Mouse (Mus musculus): ENCODE measurements around the gene Zfyve9. TPM values are rescaled to one million over a fixed set of nuclear protein-coding genes. Genes with fewer than 3 reads are reported as not detected.
"Not testable (repeated sequence)": the region's sequence is repeated elsewhere in the genome, so short reads cannot be mapped to it uniquely, and the experiment has no call there.

Gene Zfyve9
- polyA plus RNA-seq, 2 experiments, result 0.32 to 0.56 TPM

DNA sequence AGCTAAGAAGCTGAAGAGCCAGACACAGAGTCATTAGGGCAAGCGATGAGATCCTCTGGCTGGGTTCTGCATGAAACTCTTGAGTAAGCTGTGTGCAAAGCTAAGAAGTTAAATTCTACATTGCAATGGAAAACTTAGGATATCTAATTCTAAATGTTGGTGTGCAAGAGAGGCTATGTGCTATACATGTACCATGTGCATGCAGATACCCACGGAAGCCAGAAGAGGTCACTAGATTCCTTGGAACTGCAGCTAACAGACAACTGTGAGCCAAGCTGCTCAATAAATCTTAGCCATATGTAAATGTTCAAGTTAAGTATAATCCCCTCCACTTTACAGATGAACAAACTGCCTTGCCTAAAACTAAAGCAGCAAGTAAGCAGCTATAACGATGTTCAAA, 83.7 kb downstream of the Zfyve9 start:
- no peak for DNase-seq (ENCODE audit: low read depth in 3 of 3, low spot score in 3 of 3)

DNA sequence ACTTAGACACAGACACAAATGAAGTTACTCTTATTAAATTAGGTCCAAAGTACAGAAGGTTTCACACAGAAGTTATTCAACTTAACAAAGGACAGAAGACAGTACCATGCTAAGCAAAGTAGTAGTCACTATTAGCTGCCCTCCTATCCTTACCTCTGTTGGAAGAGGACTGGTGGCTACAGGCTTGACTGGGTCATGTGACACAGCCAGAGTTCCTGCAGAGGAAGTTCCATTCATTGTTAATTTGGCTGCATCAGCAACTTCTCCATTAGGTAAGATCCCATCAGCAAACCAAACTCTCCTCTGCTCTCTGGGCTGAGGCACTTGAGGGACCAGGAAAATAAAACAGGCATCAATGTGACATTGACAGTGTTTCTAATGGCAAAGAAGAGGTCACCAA, 89.1 kb downstream of the Zfyve9 start:
- Histone ChIP-seq H3K4me2 (ENCODE audit: low read depth) (no peak overlapping the region), H3K9ac (replicated peaks) (no peak overlapping the region), H3K4me1 (replicated peaks; ENCODE audit: control insufficient read depth in 2 of 2, insufficient read depth in 2 of 2, low read length in 1 of 2) (no peaks in the 10 kb centered on the region), H3K27ac (no peak overlapping the region), H3K36me3 (replicated peaks; ENCODE audit: control insufficient read depth, insufficient read depth, low read depth) (no peaks in the 10 kb centered on the region), H3K4me3 (ENCODE audit: insufficient read depth in 1 of 2, low read depth in 2 of 2, low read length in 2 of 2) (no peak overlapping the region), H3K27me3 (ENCODE audit: control insufficient read depth, insufficient read depth, low read length) (no peaks in the 10 kb centered on the region), H3K9me3 (ENCODE audit: control insufficient read depth, low read length) (no peaks in the 10 kb centered on the region)
- ATAC-seq (ENCODE audit: insufficient read depth) (no peak), DNase-seq (ENCODE audit: low read depth in 3 of 3, low spot score in 3 of 3) (no peak)
- TF ChIP-seq CTCF (IDR thresholded peaks at IDR 0.05; ENCODE audit: low read depth) (no peak), EP300 (IDR thresholded peaks at IDR 0.05; ENCODE audit: low read depth) (no peak)

More for the DNA sequence above, 83.7 kb downstream of the Zfyve9 start:
- TF ChIP-seq EP300 (IDR thresholded peaks at IDR 0.05; ENCODE audit: low read depth), result no peak
- TF ChIP-seq CTCF (IDR thresholded peaks at IDR 0.05; ENCODE audit: low read depth), result peak; percentile 55; the same call in 1 of the 2 replicates
- no peak overlapping the region for H3K4me2 ChIP-seq (ENCODE audit: low read depth)
- no peak overlapping the region for H3K27ac ChIP-seq
- WGBS (ENCODE audit: insufficient replicate concordance), result 47% methylated on average over 3 of the region's 3 CpGs
- H3K9me3 ChIP-seq (ENCODE audit: control insufficient read depth, low read length), result no peaks in the 10 kb centered on the region
- H3K4me1 ChIP-seq (replicated peaks; ENCODE audit: control insufficient read depth in 2 of 2, insufficient read depth in 2 of 2, low read length in 1 of 2), result no peaks in the 10 kb centered on the region
- no peak overlapping the region for H3K9ac ChIP-seq (replicated peaks)
- no peaks in the 10 kb centered on the region for H3K36me3 ChIP-seq (replicated peaks; ENCODE audit: control insufficient read depth, insufficient read depth, low read depth)
- no peak for ATAC-seq (ENCODE audit: insufficient read depth)
- no peaks in the 10 kb centered on the region for H3K27me3 ChIP-seq (ENCODE audit: control insufficient read depth, insufficient read depth, low read length)
- H3K4me3 ChIP-seq (ENCODE audit: insufficient read depth in 1 of 2, low read depth in 2 of 2, low read length in 2 of 2), result no peak overlapping the region

DNA sequence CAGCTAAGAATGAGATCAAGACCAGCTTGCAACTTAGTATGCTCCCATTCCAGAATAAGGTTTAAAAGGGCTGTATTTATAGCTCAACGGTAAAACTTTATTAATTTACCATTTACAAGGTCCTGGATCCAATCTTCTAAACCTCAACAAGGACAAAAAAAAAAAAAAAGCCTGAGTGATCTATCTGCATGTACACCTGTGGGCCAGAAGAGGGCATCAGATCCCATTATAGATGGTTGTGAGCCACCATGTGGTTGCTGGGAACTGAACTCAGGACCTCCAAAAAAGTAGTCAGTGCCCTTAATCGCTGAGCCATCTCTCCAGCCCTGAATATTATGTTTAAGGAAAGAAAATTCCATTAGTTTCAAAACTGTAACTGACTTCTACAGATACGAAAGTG, 90.1 kb downstream of the Zfyve9 start:
- H3K27me3 ChIP-seq (ENCODE audit: control insufficient read depth, insufficient read depth, low read length), result no peaks in the 10 kb centered on the region
- H3K27ac ChIP-seq, result no peak overlapping the region
- H3K4me1 ChIP-seq (replicated peaks; ENCODE audit: control insufficient read depth in 2 of 2, insufficient read depth in 2 of 2, low read length in 1 of 2), result no peaks in the 10 kb centered on the region
- TF ChIP-seq EP300 (IDR thresholded peaks at IDR 0.05; ENCODE audit: low read depth) (no peak), CTCF (IDR thresholded peaks at IDR 0.05; ENCODE audit: low read depth) (no peak)
- H3K36me3 ChIP-seq (replicated peaks; ENCODE audit: control insufficient read depth, insufficient read depth, low read depth), result no peaks in the 10 kb centered on the region
- no peak overlapping the region for H3K4me3 ChIP-seq (ENCODE audit: insufficient read depth in 1 of 2, low read depth in 2 of 2, low read length in 2 of 2)
- WGBS (ENCODE audit: insufficient replicate concordance), result 70% methylated on average over 3 of the region's 3 CpGs
- H3K4me2 ChIP-seq (ENCODE audit: low read depth), result no peak overlapping the region
- DNase-seq (ENCODE audit: low read depth in 3 of 3, low spot score in 3 of 3) (no peak), ATAC-seq (ENCODE audit: insufficient read depth) (no peak)
- no peak overlapping the region for H3K9ac ChIP-seq (replicated peaks)
- H3K9me3 ChIP-seq (ENCODE audit: control insufficient read depth, low read length), result no peaks in the 10 kb centered on the region

DNA sequence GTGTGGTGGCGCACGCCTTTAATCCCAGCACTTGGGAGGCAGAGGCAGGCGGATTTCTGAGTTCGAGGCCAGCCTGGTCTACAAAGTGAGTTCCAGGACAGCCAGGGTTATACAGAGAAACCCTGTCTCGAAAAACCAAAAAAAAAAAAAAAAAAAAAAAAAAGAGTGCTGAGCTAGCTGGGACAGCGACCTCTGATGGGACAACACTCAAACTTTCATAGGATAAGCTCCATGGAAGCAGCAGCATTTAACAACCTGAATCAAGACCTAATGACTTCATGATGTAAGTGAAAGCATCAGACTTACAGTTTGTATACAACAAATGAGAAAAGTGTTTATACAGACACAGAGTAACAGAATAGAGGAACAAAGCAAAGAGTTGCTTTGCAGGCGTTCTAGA, 93.5 kb downstream of the Zfyve9 start:
- WGBS (ENCODE audit: insufficient replicate concordance), result 74% methylated on average over 5 of the region's 7 CpGs
- H3K4me3 ChIP-seq (ENCODE audit: insufficient read depth in 1 of 2, low read depth in 2 of 2, low read length in 2 of 2); H3K4me1 ChIP-seq (replicated peaks; ENCODE audit: control insufficient read depth in 2 of 2, insufficient read depth in 2 of 2, low read length in 1 of 2); H3K4me2 ChIP-seq (ENCODE audit: low read depth); DNase-seq (ENCODE audit: low read depth in 3 of 3, low spot score in 3 of 3); H3K36me3 ChIP-seq (replicated peaks; ENCODE audit: control insufficient read depth, insufficient read depth, low read depth); H3K27me3 ChIP-seq (ENCODE audit: control insufficient read depth, insufficient read depth, low read length); H3K9ac ChIP-seq (replicated peaks); ATAC-seq (ENCODE audit: insufficient read depth); H3K9me3 ChIP-seq (ENCODE audit: control insufficient read depth, low read length); H3K27ac ChIP-seq: not testable (repeated sequence)

DNA sequence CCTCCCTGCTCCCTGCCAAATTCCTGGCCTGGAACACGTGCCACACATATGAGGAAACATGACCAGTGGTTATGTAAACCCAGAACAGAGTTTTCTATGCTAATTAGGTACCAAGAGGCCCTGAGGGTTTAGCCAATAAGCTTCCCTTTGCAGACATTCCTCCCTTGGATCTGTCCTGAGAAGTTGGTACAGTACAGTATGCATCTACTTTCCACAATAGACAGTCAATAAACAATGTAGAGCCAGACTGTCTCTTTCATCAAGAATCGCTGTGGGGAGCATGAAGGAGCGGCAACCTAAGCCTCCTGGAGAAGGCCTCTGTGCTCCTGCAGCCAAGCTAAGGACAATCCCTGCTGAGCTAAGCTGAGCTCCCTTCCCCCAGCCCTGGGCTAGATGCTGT, 94.4 kb downstream of the Zfyve9 start:
- Histone ChIP-seq H3K27ac (no peak overlapping the region), H3K27me3 (ENCODE audit: control insufficient read depth, insufficient read depth, low read length) (no peaks in the 10 kb centered on the region), H3K4me3 (ENCODE audit: insufficient read depth in 1 of 2, low read depth in 2 of 2, low read length in 2 of 2) (no peak overlapping the region), H3K36me3 (replicated peaks; ENCODE audit: control insufficient read depth, insufficient read depth, low read depth) (no peaks in the 10 kb centered on the region), H3K9ac (replicated peaks) (no peak overlapping the region), H3K9me3 (ENCODE audit: control insufficient read depth, low read length) (no peaks in the 10 kb centered on the region), H3K4me1 (replicated peaks; ENCODE audit: control insufficient read depth in 2 of 2, insufficient read depth in 2 of 2, low read length in 1 of 2) (no peaks in the 10 kb centered on the region), H3K4me2 (ENCODE audit: low read depth) (no peak overlapping the region)
- TF ChIP-seq CTCF (IDR thresholded peaks at IDR 0.05; ENCODE audit: low read depth) (no peak), EP300 (IDR thresholded peaks at IDR 0.05; ENCODE audit: low read depth) (no peak)
- ATAC-seq (ENCODE audit: insufficient read depth) (no peak), DNase-seq (ENCODE audit: low read depth in 3 of 3, low spot score in 3 of 3) (no peak)
- 56% methylated on average over 3 of the region's 3 CpGs for WGBS (ENCODE audit: insufficient replicate concordance)

DNA sequence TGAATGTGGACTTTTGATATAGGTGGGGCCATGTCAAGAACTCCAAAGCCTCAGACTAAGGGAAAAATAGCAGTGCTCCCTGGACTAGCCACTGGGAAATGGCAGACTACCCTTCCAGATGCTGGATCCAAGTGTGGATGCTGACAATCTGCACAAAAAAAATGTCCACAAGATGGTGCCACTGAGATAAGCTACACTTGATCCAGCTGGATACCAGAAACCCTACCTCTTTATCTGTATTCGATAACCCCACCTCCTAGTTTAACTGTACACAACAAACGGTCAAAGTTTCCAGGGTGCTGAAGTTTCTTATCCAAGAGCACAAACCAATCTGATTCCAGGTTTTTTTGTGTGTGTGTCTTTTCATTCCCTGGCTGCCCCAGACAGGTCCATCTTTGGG, 116.2 kb downstream of the Zfyve9 start:
- ATAC-seq (ENCODE audit: insufficient read depth) (no peak), DNase-seq (ENCODE audit: low read depth in 3 of 3, low spot score in 3 of 3) (peak; percentile 13 to 24 (median 17))
- 30% methylated on average over 2 of the region's 2 CpGs for WGBS (ENCODE audit: insufficient replicate concordance)
- no peak; the same call in 1 of the 2 replicates for TF ChIP-seq EP300 (IDR thresholded peaks at IDR 0.05; ENCODE audit: low read depth)
- peak; percentile 47 for TF ChIP-seq CTCF (IDR thresholded peaks at IDR 0.05; ENCODE audit: low read depth)
- Histone ChIP-seq H3K9ac (replicated peaks) (no peak overlapping the region), H3K4me1 (replicated peaks; ENCODE audit: control insufficient read depth in 2 of 2, insufficient read depth in 2 of 2, low read length in 1 of 2) (no peaks in the 10 kb centered on the region), H3K4me3 (ENCODE audit: insufficient read depth in 1 of 2, low read depth in 2 of 2, low read length in 2 of 2) (no peak overlapping the region), H3K27me3 (ENCODE audit: control insufficient read depth, insufficient read depth, low read length) (no peaks in the 10 kb centered on the region), H3K9me3 (ENCODE audit: control insufficient read depth, low read length) (no peaks in the 10 kb centered on the region), H3K36me3 (replicated peaks; ENCODE audit: control insufficient read depth, insufficient read depth, low read depth) (no peaks in the 10 kb centered on the region), H3K4me2 (ENCODE audit: low read depth) (no peak overlapping the region), H3K27ac (no peak overlapping the region)
